Mouse (Mus musculus) hindbrain, embryonic 14.5 days (tissue): ENCODE data around the gene Ppp1r1b. TPM values are rescaled to one million over a fixed set of nuclear protein-coding genes. Genes with fewer than 3 reads are reported as not detected.

Experiments
- ATAC-seq: fragments of 200-750 bp; cut with Nextera tagmentation; 2 replicates; pipeline ENCODE4 v1.8.0; 2017; ENCODE audit warnings: moderate number of reproducible peaks, mild to moderate bottlenecking, moderate TSS enrichment, moderate library complexity; ENCODE audit not compliant: low FRiP score
- DNase-seq: peaks from one replicate; pipeline ENCODE4 v3.0.0-alpha.2; 2015; ENCODE audit warnings: low spot score
- H3K27ac ChIP-seq: fragments of 300-500 bp; sonication (generic); 2 replicates; pipeline ENCODE4 v1.5.1; 2014; ENCODE audit warnings: mild to moderate bottlenecking, moderate library complexity
- H3K27me3 ChIP-seq: fragments of 300-500 bp; sonication (generic); 2 replicates; pipeline ENCODE4 v1.6.1; 2014; ENCODE audit warnings: mild to moderate bottlenecking, low read length, mixed read lengths; ENCODE audit not compliant: control insufficient read depth, insufficient read depth
- H3K36me3 ChIP-seq: fragments of 300-500 bp; sonication (generic); replicated peaks from 2 replicates; pipeline ENCODE4 v1.6.1; 2014; ENCODE audit not compliant: control insufficient read depth, insufficient read depth
- H3K4me1 ChIP-seq: fragments of 300-500 bp; sonication (generic); replicated peaks from 2 replicates; pipeline ENCODE4 v1.6.1; 2014; ENCODE audit warnings: antibody characterized with exemption, low read length, mixed read lengths; ENCODE audit not compliant: control insufficient read depth, insufficient read depth
- H3K4me2 ChIP-seq: fragments of 300-500 bp; sonication (generic); replicated peaks from 2 replicates; pipeline ENCODE4 v1.6.1; 2014; ENCODE audit warnings: mild to moderate bottlenecking, moderate library complexity
- H3K4me3 ChIP-seq: fragments of 300-500 bp; sonication (generic); replicated peaks from 2 replicates; pipeline ENCODE4 v1.5.1; 2014; ENCODE audit warnings: mild to moderate bottlenecking, low read length
- H3K9ac ChIP-seq: fragments of 300-500 bp; sonication (generic); 2 replicates; pipeline ENCODE4 v1.6.1; 2014
- H3K9me3 ChIP-seq: fragments of 300-500 bp; sonication (generic); 2 replicates; pipeline ENCODE4 v1.6.1; 2016; ENCODE audit warnings: low read length; ENCODE audit not compliant: control insufficient read depth
- WGBS: fragments of 180-500 bp; shearing (Covaris S2); extraction: QIAGEN DNeasy Blood & Tissue Kit; methylation state at CpG from one replicate; pipeline ENCODE4 v1.1.7; 2014; 5-methylcytosine and 5-hydroxymethylcytosine counted together
- polyA plus RNA-seq: library from polyadenylated mRNA; unstranded; fragments of >200 nt; fragmentation: Nextera tagmentation; extraction: Ambion mirVana; gene quantifications from 2 replicates; pipeline ENCODE4 v1.2.1, GENCODE M21; 2014

Gene Ppp1r1b
- polyA plus RNA-seq, 1 experiment from 2014 or later: 3.3 TPM

GRCm38 (mm10) chr11:98406621-98407020 lies 58.4 kb downstream of the Ppp1r1b start:
- H3K4me3 ChIP-seq: no peak overlapping the region
- no peaks in the 10 kb centered on the region for H3K4me1 ChIP-seq
- DNase-seq (no peak), ATAC-seq (no peak)
- 73% methylated on average over 6 of the region's 6 CpGs for WGBS
- H3K27ac ChIP-seq: no peak overlapping the region
- no peaks in the 10 kb centered on the region for H3K36me3 ChIP-seq
- H3K4me2 ChIP-seq: no peak overlapping the region
- peaks cover 15% of the 10 kb centered on the region for H3K27me3 ChIP-seq
- H3K9ac ChIP-seq: no peak overlapping the region
- no peaks in the 10 kb centered on the region for H3K9me3 ChIP-seq

Other genes with a start within 250 kb of the Ppp1r1b start
- gene Fbxl20, start 198.0 kb upstream of the Ppp1r1b start, polyA plus RNA-seq: 18.6 and 19.1 TPM in 2 replicates
- gene Med1, start 155.1 kb upstream of the Ppp1r1b start, polyA plus RNA-seq: 53.2 and 54.7 TPM in 2 replicates
- 7.9 and 10.3 TPM in 2 replicates for gene Cdk12, start 145.3 kb upstream of the Ppp1r1b start, polyA plus RNA-seq
- 21.7 and 25.5 TPM in 2 replicates for gene Neurod2, start 18.8 kb upstream of the Ppp1r1b start, polyA plus RNA-seq
- 33.9 and 36.8 TPM in 2 replicates for gene Stard3, start 10.0 kb downstream of the Ppp1r1b start, polyA plus RNA-seq
- gene Tcap, start 35.4 kb downstream of the Ppp1r1b start, polyA plus RNA-seq: not detected in 2 replicates
- 3.0 and 3.4 TPM in 2 replicates for gene Pnmt, start 38.0 kb downstream of the Ppp1r1b start, polyA plus RNA-seq
- gene Pgap3, start 52.1 kb downstream of the Ppp1r1b start, polyA plus RNA-seq: 6.4 and 6.9 TPM in 2 replicates
- 8.9 and 10.2 TPM in 2 replicates for gene Erbb2, start 64.1 kb downstream of the Ppp1r1b start, polyA plus RNA-seq
- gene Mien1, start 90.6 kb downstream of the Ppp1r1b start, polyA plus RNA-seq: 242 and 256 TPM in 2 replicates
- 1.1 and 1.3 TPM in 2 replicates for gene Grb7, start 98.0 kb downstream of the Ppp1r1b start, polyA plus RNA-seq
- gene Ikzf3, start 197.6 kb downstream of the Ppp1r1b start, polyA plus RNA-seq: 0.24 and 0.33 TPM in 2 replicates
- not detected in 2 replicates for gene Zpbp2, start 202.7 kb downstream of the Ppp1r1b start, polyA plus RNA-seq
- 14.9 and 17.3 TPM in 2 replicates for gene Ormdl3, start 239.0 kb downstream of the Ppp1r1b start, polyA plus RNA-seq
- not detected in 2 replicates for gene Lrrc3c, start 249.9 kb downstream of the Ppp1r1b start, polyA plus RNA-seq